Mouse (Mus musculus): ENCODE data around the gene Abce1.
"Not testable (repeated sequence)": the region's sequence is repeated elsewhere in the genome, so short reads cannot be mapped to it uniquely, and the experiment has no call there.

Abce1 gene

GRCm38 (mm10) chr8:79711064-79711961, at the start of gene Abce1, which contains the start of gene Anapc10:
Abce1 (minus strand) TSS chr8:79711740.
Anapc10 (plus strand) TSS chr8:79711820.
- peak; percentile 97 to 98 for DNase-seq

- no peak for DNase-seq
Measured at GRCm38 (mm10) chr8:79750305-79750704, 38.8 kb upstream of the Abce1 start.

DNA sequence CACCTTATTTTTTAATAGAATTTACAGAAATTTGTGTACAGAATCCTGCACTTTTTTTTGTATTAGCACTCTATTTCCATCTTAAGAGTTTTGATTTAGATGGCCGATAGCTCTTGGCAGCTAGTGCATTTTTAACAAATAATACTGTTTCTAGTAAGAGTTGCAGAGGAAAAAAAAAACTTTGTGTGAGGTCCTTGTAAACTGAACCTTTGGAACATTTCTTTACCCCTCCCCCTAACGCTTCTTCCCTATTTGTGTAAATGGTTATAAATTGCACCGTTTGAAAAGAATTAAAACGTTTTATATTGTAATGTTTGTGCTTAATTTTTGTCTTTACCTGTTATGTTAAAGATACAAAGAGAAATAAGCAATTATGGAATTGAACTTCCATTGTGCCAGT, 37.1 kb upstream of the Abce1 start:
- no peak for DNase-seq

DNA sequence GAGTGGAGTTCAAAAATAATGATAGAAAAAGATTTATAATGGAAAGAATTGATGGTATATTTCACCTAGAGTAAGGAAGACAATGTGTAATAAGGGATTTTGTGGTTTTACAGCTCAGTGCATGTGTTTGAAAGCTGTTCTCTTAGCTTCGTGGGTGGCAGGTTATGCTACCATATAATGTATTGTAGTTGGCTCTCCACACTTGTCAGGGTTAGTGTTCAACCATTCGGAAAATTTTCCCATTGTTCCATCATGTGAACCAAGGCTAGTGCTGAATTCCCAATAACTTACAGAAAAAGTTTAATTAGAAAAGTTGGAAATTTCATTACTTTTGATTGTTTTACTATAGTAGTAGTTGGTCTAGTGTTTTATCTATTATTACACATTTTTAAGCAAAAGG, 36.6 kb upstream of the Abce1 start:
- DNase-seq, result no peak

- peak; percentile 19 to 26 for DNase-seq
Measured at GRCm38 (mm10) chr8:79734304-79734703, 22.8 kb upstream of the Abce1 start.

- no peak for DNase-seq
Measured at GRCm38 (mm10) chr8:79727900-79728299, 16.4 kb upstream of the Abce1 start.

DNA sequence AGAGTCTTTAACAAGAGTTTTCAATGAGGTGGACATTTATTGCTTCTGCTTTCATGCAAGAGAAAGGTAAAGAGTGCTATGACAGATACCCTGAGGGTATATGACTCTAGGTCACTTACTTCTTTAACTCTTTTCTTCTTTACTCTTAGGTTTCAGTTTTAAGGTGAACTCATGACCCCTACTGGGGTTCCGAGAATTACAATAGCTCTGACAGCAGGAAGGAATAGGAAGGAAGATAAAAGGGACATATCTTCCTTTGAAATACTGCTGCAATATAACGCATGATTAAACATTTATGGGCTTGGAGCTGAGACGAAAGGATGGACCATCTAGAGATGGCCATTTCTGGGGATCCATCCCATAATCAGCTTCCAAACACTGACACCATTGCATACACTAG, 13.0 kb upstream of the Abce1 start:
- DNase-seq, result no peak

- DNase-seq, result no peak
Measured at GRCm38 (mm10) chr8:79723308-79723707, 11.8 kb upstream of the Abce1 start.

- DNase-seq, result no peak
Measured at GRCm38 (mm10) chr8:79721537-79721936, 10.0 kb upstream of the Abce1 start.

DNA sequence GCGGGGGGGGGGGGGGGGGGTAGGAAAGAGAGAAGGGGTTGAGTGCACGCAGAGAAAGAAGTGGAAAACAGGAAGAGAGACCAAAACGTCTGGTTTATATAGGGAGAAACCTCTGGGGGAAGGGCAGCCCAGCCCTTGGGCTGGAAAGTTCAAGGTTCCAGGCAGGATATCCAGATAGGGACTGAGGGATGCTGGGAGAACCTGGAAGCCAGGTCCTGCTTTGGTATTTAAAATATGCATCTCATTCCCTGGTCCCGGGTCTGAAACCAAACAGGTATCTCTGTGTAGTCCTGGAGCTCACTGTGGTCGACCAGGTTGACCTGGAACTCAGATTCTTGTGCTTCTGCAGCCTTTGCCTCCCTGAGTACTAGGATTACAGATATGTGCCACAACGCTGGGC, 1.1 kb upstream of the Abce1 start:
- peak in 1 of 2 experiments; percentile 7 for DNase-seq

GRCm38 (mm10) chr8:79706687-79707086, 4.9 kb downstream of the Abce1 start:
- no peak for DNase-seq

- DNase-seq, result no peak
Measured at GRCm38 (mm10) chr8:79692531-79692930, 19.0 kb downstream of the Abce1 start.

- not testable (repeated sequence) for DNase-seq
Measured at GRCm38 (mm10) chr8:79685927-79686326, 25.6 kb downstream of the Abce1 start.

DNA sequence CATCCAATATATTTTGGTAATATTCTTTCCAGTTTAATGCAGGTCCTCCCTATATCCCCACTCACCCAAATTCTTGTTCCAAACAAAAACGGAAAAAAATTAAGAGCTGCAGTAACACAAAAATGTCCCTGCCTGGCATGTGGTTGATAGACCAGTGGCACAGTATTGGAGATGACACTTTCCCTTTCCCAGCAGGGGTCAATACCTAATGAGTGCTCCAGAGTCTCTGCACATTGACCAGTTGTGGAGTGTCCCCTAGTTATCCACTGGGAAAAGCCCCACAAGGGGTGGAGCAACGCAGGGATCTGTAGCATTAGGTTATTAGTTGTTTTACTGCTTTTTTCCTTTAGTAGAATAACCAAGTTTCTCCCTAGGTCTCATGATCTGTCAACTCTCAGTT, 30.6 kb downstream of the Abce1 start:
- no peak for DNase-seq

- peak in 1 of 2 experiments; percentile 4 for DNase-seq
Measured at GRCm38 (mm10) chr8:79680555-79680954, 31.0 kb downstream of the Abce1 start.

- not testable (repeated sequence) for DNase-seq
Measured at GRCm38 (mm10) chr8:79680083-79680482, 31.5 kb downstream of the Abce1 start.

GRCm38 (mm10) chr8:79679005-79679404, 32.5 kb downstream of the Abce1 start:
- no peak for DNase-seq

GRCm38 (mm10) chr8:79676461-79676860, 35.1 kb downstream of the Abce1 start:
- DNase-seq, result no peak

- DNase-seq, result not testable (repeated sequence)
Measured at GRCm38 (mm10) chr8:79658715-79659114, 52.8 kb downstream of the Abce1 start.

- peak in 1 of 2 experiments; percentile 23 for DNase-seq
Measured at GRCm38 (mm10) chr8:79653736-79654135, 57.8 kb downstream of the Abce1 start.

- no peak for DNase-seq
Measured at GRCm38 (mm10) chr8:79650158-79650814, 61.3 kb downstream of the Abce1 start.

DNA sequence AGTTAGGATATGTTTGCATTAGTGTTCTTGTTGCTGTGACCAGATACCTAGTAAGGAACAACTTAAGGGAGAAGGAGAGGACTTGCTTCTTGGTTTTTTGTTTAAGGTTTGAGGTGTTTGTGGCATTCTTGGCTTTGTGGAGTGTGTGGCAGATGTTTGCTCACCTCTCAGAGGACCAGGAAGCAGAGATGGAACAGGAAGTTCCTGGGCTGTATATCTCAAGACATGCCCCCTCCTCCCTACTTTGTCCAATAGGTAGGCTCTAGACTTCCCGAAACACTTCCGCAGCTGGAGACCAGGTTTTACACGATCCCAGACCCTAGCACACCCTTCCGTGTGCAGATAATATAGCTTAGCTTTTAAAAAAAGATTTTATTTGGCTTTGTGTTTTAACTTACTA, 62.0 kb downstream of the Abce1 start:
- no peak for DNase-seq

GRCm38 (mm10) chr8:79641119-79641518, 70.4 kb downstream of the Abce1 start:
- DNase-seq, result no peak

Measured in kidney, adult 8-10 months (tissue).